Mouse (Mus musculus) gonadal fat pad, adult 2 months (tissue): ENCODE data around the gene Slc37a3. TPM values are rescaled to one million over a fixed set of nuclear protein-coding genes. Genes with fewer than 3 reads are reported as not detected.

Source experiments
- DNase-seq: peaks from one replicate; pipeline ENCODE4 v3.0.0-alpha.2; 2012; ENCODE audit warnings: low read depth
- polyA plus RNA-seq: library from polyadenylated mRNA; depleted of rRNA; stranded (reverse); fragments of >200 nt; gene quantifications from 2 replicates; pipeline ENCODE4 v1.2.3, GENCODE M21; 2012; rRNA removed

The Slc37a3 gene
- polyA plus RNA-seq, 1 experiment: 34.3 TPM

DNA sequence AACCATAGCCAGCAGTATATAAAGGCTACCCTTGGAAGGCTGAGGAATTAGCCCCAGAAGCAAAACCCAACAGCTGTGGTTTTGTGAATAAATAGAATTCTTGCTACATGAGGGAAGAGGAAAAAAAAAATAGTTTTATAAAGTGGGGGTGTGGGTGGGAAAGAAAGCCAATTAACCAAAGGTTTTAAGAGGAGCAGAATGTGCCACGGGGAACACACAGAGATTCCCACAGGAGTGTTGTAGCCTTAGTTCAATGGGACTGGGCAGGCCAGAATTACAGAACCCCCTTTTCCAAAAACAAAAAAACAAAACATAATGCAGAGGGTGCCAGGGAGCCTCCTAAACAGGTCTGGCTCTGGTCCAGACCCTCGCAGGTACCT is 58.9 kb downstream of the Slc37a3 start:
- DNase-seq: no peak

DNA sequence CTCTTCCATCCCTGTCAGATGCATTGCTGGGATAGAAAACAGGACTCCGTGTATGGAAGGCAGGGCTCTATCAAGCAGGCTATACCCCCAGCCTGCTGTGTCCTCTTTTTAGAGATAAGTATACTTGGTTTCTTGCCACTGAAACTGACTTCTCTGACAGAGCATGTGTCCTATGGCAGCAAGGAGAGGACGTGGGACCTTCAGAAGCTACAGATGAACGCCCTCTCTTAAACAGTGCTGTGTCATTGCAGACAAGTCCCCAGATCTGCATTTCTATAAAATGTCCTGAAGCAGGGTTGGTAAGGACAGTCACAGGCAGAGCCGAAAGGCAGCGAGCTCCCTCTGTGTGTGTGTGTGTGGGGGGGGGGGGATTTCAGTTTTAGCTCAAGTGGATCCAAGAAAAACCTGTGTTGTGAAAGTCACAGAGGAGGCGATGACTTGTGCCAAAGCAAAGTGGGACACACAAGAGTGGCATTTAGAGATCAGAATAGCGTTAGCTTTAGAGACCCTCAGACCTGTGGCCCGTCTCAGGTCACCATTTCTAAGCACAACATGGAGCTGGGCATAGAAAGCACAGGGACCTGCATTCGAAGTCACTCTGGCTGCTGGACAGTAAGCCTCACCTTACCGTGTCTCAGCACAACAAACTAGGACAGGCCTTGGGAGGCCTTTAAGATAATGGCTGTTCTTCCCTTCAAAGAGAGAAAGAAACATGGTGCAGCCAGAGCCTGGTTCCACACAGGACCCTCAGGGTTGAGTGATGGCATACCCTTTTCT is 59.4 kb downstream of the Slc37a3 start:
- no peak for DNase-seq

DNA sequence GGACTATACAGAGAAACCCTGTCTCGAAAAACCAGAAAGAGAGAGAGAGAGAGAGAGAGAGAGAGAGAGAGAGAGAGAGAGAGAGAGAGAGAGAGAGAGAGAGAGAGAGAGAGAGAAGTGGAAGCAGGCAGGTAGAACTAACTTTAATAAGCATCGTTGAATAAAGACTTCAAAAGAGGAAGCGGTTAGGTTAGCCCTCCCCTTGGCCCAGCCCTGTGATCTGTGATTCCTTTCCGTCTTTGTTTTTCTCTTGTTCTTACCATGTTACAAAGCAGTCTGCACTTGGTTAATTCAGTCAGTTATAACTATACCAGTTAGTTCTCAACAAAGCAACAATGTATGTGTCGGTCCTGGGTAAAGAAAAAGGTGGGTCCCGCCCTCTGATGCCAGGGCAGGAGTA is 61.4 kb downstream of the Slc37a3 start:
- no peak for DNase-seq

DNA sequence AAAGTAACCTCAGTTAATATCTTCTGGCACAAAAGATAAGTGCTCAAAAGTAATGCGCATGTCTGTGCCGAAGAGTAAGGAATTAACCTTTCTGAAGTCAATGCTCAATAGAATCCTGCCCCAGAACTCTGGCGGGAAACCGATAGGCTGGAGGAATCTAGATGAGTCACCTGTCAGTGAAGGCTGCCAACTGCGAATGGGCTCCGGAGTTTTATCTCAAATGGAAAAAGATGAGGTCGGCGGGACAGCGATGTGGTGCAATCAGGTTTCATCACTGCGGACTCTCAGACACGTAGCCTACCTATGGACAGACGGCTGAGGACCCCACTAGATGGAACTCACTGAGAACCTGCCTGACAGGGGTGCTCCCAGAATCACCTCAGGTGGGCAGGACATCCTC is 63.0 kb downstream of the Slc37a3 start:
- DNase-seq: no peak

DNA sequence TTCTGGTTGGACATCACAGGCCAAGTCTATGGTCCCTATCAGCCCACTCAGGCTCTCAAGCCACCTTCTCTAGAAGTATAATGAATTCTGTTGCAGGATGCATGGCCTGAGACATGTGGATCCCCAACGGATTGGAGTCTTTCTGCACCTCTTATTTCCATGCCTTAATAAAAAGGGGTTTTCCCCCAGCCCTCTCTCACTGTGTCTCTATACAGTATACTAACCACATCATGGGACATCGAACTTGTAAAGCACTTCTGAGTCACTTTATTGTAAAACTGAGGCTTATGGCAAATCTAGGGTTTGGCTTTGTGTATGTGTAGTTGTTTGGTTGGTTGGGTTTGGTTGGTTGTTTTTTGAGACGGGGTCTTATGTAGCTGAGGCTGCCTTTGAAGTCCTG is 65.7 kb downstream of the Slc37a3 start:
- no peak for DNase-seq

DNA sequence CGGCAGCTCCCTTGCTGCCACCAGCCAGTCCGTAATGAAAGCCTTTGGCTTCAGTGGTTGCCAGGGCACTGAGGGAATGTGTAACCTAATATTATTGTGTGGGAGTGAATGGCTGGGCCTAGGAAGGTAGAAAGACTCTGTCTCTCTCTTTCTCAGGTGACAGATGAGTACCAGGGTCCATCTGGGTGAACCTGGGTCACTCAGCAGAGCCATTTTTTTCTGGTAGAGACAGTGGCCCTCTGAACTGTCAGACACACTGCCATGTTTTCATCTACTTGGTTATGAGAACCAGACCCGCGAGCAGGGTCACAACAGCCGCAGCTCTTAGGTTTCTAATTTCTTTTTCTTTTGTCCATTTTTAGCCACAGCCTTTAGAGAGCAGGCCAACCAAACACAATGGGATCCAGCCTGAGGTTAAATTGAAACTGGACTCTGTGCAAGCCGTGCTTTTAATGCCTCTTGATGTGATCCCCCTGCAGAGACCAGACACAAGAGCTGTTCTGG is 73.1 kb downstream of the Slc37a3 start:
- no peak for DNase-seq

DNA sequence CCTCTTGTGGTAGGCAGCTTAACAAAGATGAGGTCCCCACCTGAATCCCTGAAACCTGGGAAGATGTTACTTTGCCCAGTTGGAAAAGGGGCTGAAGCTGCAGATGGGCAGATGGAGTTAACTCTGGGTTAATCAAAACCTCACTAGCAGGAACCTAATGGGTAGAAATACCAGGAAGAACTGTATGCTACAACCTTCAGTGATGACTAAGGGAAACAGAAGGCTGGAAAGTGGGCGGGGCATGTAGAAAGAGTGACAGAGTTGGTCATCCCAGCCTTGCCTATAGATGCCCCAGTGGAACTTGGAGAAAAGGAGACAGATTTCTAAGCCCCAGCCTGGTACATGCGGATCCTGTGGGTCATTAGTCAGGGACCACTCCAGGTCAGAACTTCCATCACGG is 76.0 kb downstream of the Slc37a3 start:
- no peak for DNase-seq

DNA sequence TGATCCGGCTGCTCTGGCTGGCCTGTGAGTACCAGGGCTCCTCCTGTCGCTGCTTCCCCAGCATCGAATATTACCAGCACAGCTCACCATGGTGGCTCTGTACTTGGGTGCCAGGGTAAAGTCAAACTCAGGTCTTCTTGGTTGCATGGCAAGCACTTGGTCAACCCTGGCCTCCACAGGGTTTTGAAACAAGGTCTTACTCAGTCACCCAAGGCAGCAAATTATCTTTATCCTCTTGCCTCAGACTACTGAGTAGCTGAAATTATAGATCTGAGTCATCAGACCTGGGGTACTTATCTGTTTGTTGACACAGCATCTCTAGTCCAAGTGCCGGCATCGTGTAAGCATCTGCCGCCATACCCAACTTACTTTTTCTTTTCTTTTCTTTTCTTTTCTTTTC is 80.4 kb downstream of the Slc37a3 start:
- no peak for DNase-seq

DNA sequence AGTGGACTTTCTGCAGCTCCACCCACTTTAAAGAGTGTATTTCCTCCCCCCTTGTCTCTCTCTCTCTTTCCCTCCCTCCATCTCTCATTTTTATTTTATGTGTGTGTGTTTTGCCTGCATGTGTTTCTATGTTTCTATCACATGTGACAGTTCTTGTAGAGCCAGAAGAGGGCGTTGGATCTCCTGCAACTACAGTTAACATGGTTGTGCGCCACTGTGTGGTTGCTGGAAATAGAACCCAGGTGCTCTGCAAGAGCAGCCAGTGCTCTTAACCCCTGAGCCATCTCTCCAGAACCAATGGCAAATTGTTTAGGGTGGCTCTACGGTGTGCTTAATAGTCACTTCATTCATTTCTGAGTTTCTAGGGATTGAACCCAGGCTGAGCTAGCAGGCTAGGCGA is 81.0 kb downstream of the Slc37a3 start:
- no peak for DNase-seq

DNA sequence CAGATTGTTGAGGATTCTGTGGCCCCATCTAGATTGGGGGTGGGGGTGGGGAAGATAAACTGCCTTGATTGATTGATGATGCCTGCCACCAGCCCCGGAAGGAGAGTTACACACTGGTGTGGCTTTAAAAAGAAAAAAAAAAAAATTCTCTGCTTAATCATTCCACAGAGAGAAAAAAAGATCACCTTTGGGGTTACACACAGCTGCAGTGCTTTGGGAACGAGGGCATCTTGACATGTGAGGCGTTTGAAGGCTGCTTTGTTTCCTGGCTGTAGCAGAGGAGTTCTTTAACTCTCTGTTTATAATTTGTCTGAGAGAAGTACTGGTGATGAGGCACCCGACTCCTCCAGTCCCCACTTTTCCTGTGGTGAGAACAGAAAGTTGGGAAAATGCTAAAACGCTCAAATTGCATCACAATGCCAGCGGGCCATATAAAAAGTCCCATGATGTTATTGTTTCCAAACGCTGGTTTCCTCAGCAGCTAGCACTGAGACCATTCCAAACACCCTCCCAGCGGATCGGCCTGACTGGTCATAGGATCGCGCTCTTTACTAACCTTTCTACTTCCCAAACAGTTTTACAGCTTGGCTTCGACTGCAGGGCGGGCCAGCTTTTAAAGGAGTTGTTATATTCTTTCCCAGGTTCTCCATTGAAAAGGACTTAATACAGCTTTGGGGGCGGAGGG is 81.6 kb downstream of the Slc37a3 start:
- no peak for DNase-seq

DNA sequence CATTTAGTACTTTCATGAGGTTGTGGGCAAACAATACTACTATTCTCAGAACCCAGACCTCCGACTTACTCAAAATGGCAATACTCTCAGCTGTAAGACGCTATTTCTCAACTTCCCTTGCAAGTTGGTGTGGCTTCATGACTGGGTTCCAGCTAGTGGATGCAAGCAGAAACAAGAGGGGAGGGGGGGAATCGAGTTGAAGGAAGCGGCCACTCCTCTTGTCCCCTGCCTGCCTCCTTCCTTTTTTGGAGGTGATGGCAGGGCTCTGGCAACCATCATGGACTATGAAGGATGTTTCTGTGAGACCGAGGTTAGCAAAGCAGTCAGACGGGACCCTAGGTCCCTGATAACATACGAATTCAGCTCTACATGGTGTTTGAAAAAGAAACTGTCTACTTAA is 87.8 kb downstream of the Slc37a3 start:
- DNase-seq: no peak

DNA sequence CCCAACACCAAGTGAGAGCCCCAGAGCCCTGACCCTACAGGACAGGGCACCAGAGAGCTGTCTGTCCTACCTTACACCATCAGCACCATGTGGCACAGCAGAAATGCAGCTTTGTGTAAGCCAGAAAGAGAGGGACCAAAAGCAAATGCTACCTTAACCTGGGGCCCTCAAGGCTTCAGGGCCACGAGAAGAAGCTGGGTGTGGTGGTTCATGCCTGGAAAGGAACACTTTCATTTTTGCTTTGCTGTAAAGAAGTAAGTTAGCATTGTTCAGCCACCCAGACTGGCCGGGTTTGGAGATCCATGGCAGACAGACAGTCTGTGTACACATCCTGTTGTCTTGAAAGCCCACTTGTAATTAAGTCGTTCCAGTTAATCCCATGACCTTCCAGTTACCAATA is 89.7 kb downstream of the Slc37a3 start:
- DNase-seq: no peak

DNA sequence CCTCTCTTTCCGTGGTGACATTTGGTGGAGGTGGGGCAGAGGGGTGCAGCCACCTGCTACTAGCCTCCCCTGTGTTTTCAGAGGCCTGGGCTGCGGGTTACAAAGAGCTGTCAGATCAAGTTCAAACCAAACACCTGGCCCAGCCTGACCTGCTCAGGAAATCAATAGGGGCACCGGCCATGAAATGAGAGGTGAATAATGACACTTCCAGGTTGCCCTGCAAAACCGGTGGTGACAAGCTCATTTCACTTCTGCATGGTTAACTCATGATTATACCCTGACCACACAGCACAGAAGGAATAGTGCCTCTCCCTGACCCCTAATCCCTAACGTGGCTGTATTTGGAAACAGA is 90.8 kb downstream of the Slc37a3 start:
- DNase-seq: no peak

DNA sequence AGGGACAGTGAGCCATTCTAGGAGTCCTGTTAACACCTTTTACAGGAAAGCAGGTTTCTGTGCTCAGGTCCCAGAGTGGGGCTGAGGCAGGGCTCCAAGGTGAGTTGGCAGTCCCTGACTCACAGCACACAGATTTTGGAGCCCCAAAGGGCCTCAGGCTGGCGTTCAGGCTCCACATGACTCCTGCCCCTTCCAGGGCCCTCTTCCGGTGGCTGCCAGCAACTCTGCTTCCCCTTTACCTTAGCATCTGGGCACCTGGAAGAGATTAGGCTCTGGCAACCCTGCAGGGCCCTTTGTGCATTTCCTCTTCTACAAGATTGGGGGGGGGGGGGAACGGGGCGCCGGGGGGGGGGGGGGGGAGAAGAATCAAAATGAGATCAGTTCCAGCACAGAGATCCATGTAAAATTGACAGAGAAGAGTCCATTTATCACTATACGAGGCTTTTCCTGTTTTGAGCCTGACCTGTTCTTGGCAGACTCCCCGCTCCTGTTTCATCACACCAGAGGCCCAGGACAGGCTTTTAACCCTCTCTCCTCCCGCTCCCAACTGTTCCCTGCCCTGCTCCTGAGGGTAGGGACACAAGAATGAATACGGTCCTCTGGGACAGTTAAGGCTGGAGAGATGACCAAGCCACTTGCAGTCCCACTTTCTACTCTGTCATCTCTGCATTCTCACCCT is 91.3 kb downstream of the Slc37a3 start:
- DNase-seq: no peak

DNA sequence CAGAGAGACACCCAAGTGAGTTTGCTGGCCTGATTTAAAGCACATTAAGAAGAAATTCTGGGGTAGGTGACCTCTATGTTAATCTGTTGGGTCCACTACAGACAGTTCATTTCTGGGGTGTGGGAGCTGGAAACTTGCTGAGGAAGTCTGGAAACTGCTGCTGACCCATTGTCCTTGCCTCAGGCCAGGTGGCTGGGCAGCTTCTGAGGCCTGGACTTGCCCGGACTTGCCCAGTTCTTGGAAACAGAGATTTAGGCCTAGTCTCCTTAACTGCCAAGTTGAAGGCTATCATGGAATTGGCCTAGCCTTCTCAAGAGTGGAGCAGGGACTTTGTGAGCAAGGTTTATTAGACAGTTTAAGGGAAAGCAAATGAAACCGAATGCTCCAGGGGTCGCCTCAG is 92.6 kb downstream of the Slc37a3 start:
- no peak for DNase-seq

Other genes starting within 250 kb of the Slc37a3 start
- gene Kdm7a, start 170.9 kb downstream of the Slc37a3 start, polyA plus RNA-seq: 6.5 and 8.5 TPM in 2 replicates
- 3.8 and 4.4 TPM in 2 replicates for gene Rab19, start 3.5 kb upstream of the Slc37a3 start, polyA plus RNA-seq
- 93.7 and 102 TPM in 2 replicates for gene Mkrn1, start 42.8 kb upstream of the Slc37a3 start, polyA plus RNA-seq
- 11.2 and 12.0 TPM in 2 replicates for gene Dennd2a, start 180.2 kb upstream of the Slc37a3 start, polyA plus RNA-seq
- gene Adck2, start 196.2 kb upstream of the Slc37a3 start, polyA plus RNA-seq: 11.7 and 14.6 TPM in 2 replicates
- 0.68 and 1.7 TPM in 2 replicates for gene Gm42420, start 208.1 kb upstream of the Slc37a3 start, polyA plus RNA-seq
- 200 and 365 TPM in 2 replicates for gene Ndufb2, start 214.9 kb upstream of the Slc37a3 start, polyA plus RNA-seq